Mouse (Mus musculus): Measurements from ENCODE around the gene Arhgap28. TPM values are rescaled to one million over a fixed set of nuclear protein-coding genes. Genes with fewer than 3 reads are reported as not detected.

Gene Arhgap28
- polyA plus RNA-seq, 1 experiment from 2014 or later = 5.0 TPM

GRCm38 (mm10) chr17:67995277-67995819 is 8.6 kb downstream of the Arhgap28 start:
- no peak overlapping the region for H3K4me3 ChIP-seq (ENCODE audit: low read depth, low read length)
- H3K4me2 ChIP-seq (ENCODE audit: low read length) = no peak overlapping the region
- no peaks in the 10 kb centered on the region for H3K9me3 ChIP-seq (replicated peaks; ENCODE audit: control insufficient read depth, low read length, poor library complexity, severe bottlenecking)
- no peaks in the 10 kb centered on the region for H3K36me3 ChIP-seq (ENCODE audit: control insufficient read depth, insufficient read depth, low read length)
- no peaks in the 10 kb centered on the region for H3K4me1 ChIP-seq (ENCODE audit: control insufficient read depth, insufficient read depth, low read length)
- no peaks in the 10 kb centered on the region for H3K27me3 ChIP-seq (ENCODE audit: control insufficient read depth, insufficient read depth, low read depth, low read length)
- no peak overlapping the region for H3K27ac ChIP-seq (ENCODE audit: low read length)
- ATAC-seq = no peak
- H3K9ac ChIP-seq (ENCODE audit: low read depth, low read length) = no peak overlapping the region
- 83% methylated on average over 2 of the region's 2 CpGs for WGBS

- Histone ChIP-seq H3K9me3 (replicated peaks; ENCODE audit: control insufficient read depth, low read length, poor library complexity, severe bottlenecking) (no peaks in the 10 kb centered on the region), H3K9ac (ENCODE audit: low read depth, low read length) (no peak overlapping the region), H3K36me3 (ENCODE audit: control insufficient read depth, insufficient read depth, low read length) (no peaks in the 10 kb centered on the region), H3K27ac (ENCODE audit: low read length) (no peak overlapping the region), H3K4me1 (ENCODE audit: control insufficient read depth, insufficient read depth, low read length) (no peaks in the 10 kb centered on the region), H3K4me3 (ENCODE audit: low read depth, low read length) (no peak overlapping the region), H3K4me2 (ENCODE audit: low read length) (no peak overlapping the region), H3K27me3 (ENCODE audit: control insufficient read depth, insufficient read depth, low read depth, low read length) (no peaks in the 10 kb centered on the region)
- 67% methylated on average over 7 of the region's 7 CpGs for WGBS
- ATAC-seq = no peak
Measured at GRCm38 (mm10) chr17:67994861-67995260, 9.1 kb downstream of the Arhgap28 start.

- Histone ChIP-seq H3K9me3 (replicated peaks; ENCODE audit: control insufficient read depth, low read length, poor library complexity, severe bottlenecking) (no peaks in the 10 kb centered on the region), H3K27me3 (ENCODE audit: control insufficient read depth, insufficient read depth, low read depth, low read length) (no peaks in the 10 kb centered on the region), H3K36me3 (ENCODE audit: control insufficient read depth, insufficient read depth, low read length) (no peaks in the 10 kb centered on the region), H3K9ac (ENCODE audit: low read depth, low read length) (no peak overlapping the region), H3K27ac (ENCODE audit: low read length) (no peak overlapping the region), H3K4me2 (ENCODE audit: low read length) (no peak overlapping the region), H3K4me1 (ENCODE audit: control insufficient read depth, insufficient read depth, low read length) (no peaks in the 10 kb centered on the region), H3K4me3 (ENCODE audit: low read depth, low read length) (no peak overlapping the region)
- 98% methylated on average over 2 of the region's 2 CpGs for WGBS
- no peak for ATAC-seq
Measured at GRCm38 (mm10) chr17:67993371-67994045, 10.4 kb downstream of the Arhgap28 start.

GRCm38 (mm10) chr17:67989716-67990115 is 14.2 kb downstream of the Arhgap28 start:
- no peak overlapping the region for H3K4me3 ChIP-seq (ENCODE audit: low read depth, low read length)
- no peaks in the 10 kb centered on the region for H3K9me3 ChIP-seq (replicated peaks; ENCODE audit: control insufficient read depth, low read length, poor library complexity, severe bottlenecking)
- H3K27me3 ChIP-seq (ENCODE audit: control insufficient read depth, insufficient read depth, low read depth, low read length) = no peaks in the 10 kb centered on the region
- no peak overlapping the region for H3K9ac ChIP-seq (ENCODE audit: low read depth, low read length)
- no peak overlapping the region for H3K4me2 ChIP-seq (ENCODE audit: low read length)
- ATAC-seq = no peak
- H3K36me3 ChIP-seq (ENCODE audit: control insufficient read depth, insufficient read depth, low read length) = no peaks in the 10 kb centered on the region
- 66% methylated on average over 5 of the region's 5 CpGs for WGBS
- H3K4me1 ChIP-seq (ENCODE audit: control insufficient read depth, insufficient read depth, low read length) = no peaks in the 10 kb centered on the region
- no peak overlapping the region for H3K27ac ChIP-seq (ENCODE audit: low read length)

GRCm38 (mm10) chr17:67988920-67989621 is 14.8 kb downstream of the Arhgap28 start:
- Histone ChIP-seq H3K27ac (ENCODE audit: low read length) (no peak overlapping the region), H3K4me2 (ENCODE audit: low read length) (no peak overlapping the region), H3K4me3 (ENCODE audit: low read depth, low read length) (no peak overlapping the region), H3K36me3 (ENCODE audit: control insufficient read depth, insufficient read depth, low read length) (no peaks in the 10 kb centered on the region), H3K4me1 (ENCODE audit: control insufficient read depth, insufficient read depth, low read length) (no peaks in the 10 kb centered on the region), H3K27me3 (ENCODE audit: control insufficient read depth, insufficient read depth, low read depth, low read length) (no peaks in the 10 kb centered on the region), H3K9ac (ENCODE audit: low read depth, low read length) (no peak overlapping the region), H3K9me3 (replicated peaks; ENCODE audit: control insufficient read depth, low read length, poor library complexity, severe bottlenecking) (no peaks in the 10 kb centered on the region)
- WGBS = 60% methylated on average over 15 of the region's 15 CpGs
- ATAC-seq = no peak

- Histone ChIP-seq H3K27ac (ENCODE audit: low read length) (no peak overlapping the region), H3K36me3 (ENCODE audit: control insufficient read depth, insufficient read depth, low read length) (no peaks in the 10 kb centered on the region), H3K4me3 (ENCODE audit: low read depth, low read length) (no peak overlapping the region), H3K9me3 (replicated peaks; ENCODE audit: control insufficient read depth, low read length, poor library complexity, severe bottlenecking) (no peaks in the 10 kb centered on the region), H3K9ac (ENCODE audit: low read depth, low read length) (no peak overlapping the region), H3K27me3 (ENCODE audit: control insufficient read depth, insufficient read depth, low read depth, low read length) (no peaks in the 10 kb centered on the region), H3K4me1 (ENCODE audit: control insufficient read depth, insufficient read depth, low read length) (no peaks in the 10 kb centered on the region), H3K4me2 (ENCODE audit: low read length) (no peak overlapping the region)
- no peak for ATAC-seq
- 48% methylated on average over 4 of the region's 4 CpGs for WGBS
Measured at GRCm38 (mm10) chr17:67985532-67985931, 18.4 kb downstream of the Arhgap28 start.

- Histone ChIP-seq H3K27ac (ENCODE audit: low read length) (no peak overlapping the region), H3K36me3 (ENCODE audit: control insufficient read depth, insufficient read depth, low read length) (no peaks in the 10 kb centered on the region), H3K9me3 (replicated peaks; ENCODE audit: control insufficient read depth, low read length, poor library complexity, severe bottlenecking) (no peaks in the 10 kb centered on the region), H3K4me3 (ENCODE audit: low read depth, low read length) (no peak overlapping the region), H3K27me3 (ENCODE audit: control insufficient read depth, insufficient read depth, low read depth, low read length) (no peaks in the 10 kb centered on the region), H3K9ac (ENCODE audit: low read depth, low read length) (no peak overlapping the region), H3K4me2 (ENCODE audit: low read length) (no peak overlapping the region), H3K4me1 (ENCODE audit: control insufficient read depth, insufficient read depth, low read length) (no peaks in the 10 kb centered on the region)
- ATAC-seq = no peak
- WGBS = 90% methylated on average over 3 of the region's 3 CpGs
Measured at GRCm38 (mm10) chr17:67980573-67980972, 23.3 kb downstream of the Arhgap28 start.

GRCm38 (mm10) chr17:67979248-67979647 is 24.7 kb downstream of the Arhgap28 start:
- ATAC-seq = no peak
- Histone ChIP-seq H3K9me3 (replicated peaks; ENCODE audit: control insufficient read depth, low read length, poor library complexity, severe bottlenecking) (no peaks in the 10 kb centered on the region), H3K27me3 (ENCODE audit: control insufficient read depth, insufficient read depth, low read depth, low read length) (no peaks in the 10 kb centered on the region), H3K4me2 (ENCODE audit: low read length) (no peak overlapping the region), H3K4me1 (ENCODE audit: control insufficient read depth, insufficient read depth, low read length) (no peaks in the 10 kb centered on the region), H3K9ac (ENCODE audit: low read depth, low read length) (no peak overlapping the region), H3K27ac (ENCODE audit: low read length) (no peak overlapping the region), H3K36me3 (ENCODE audit: control insufficient read depth, insufficient read depth, low read length) (no peaks in the 10 kb centered on the region), H3K4me3 (ENCODE audit: low read depth, low read length) (no peak overlapping the region)
- WGBS = 93% methylated on average over 5 of the region's 5 CpGs

- no peaks in the 10 kb centered on the region for H3K36me3 ChIP-seq (ENCODE audit: control insufficient read depth, insufficient read depth, low read length)
- no peak for ATAC-seq
- no peak overlapping the region for H3K4me3 ChIP-seq (ENCODE audit: low read depth, low read length)
- H3K27me3 ChIP-seq (ENCODE audit: control insufficient read depth, insufficient read depth, low read depth, low read length) = no peaks in the 10 kb centered on the region
- WGBS = 55% methylated on average over 3 of the region's 3 CpGs
- no peak overlapping the region for H3K27ac ChIP-seq (ENCODE audit: low read length)
- H3K9me3 ChIP-seq (replicated peaks; ENCODE audit: control insufficient read depth, low read length, poor library complexity, severe bottlenecking) = no peaks in the 10 kb centered on the region
- H3K9ac ChIP-seq (ENCODE audit: low read depth, low read length) = no peak overlapping the region
- H3K4me1 ChIP-seq (ENCODE audit: control insufficient read depth, insufficient read depth, low read length) = no peaks in the 10 kb centered on the region
- no peak overlapping the region for H3K4me2 ChIP-seq (ENCODE audit: low read length)
Measured at GRCm38 (mm10) chr17:67978786-67979185, 25.1 kb downstream of the Arhgap28 start.
